Mouse (Mus musculus): ENCODE measurements around the gene H2-Aa.

H2-Aa gene

DNA sequence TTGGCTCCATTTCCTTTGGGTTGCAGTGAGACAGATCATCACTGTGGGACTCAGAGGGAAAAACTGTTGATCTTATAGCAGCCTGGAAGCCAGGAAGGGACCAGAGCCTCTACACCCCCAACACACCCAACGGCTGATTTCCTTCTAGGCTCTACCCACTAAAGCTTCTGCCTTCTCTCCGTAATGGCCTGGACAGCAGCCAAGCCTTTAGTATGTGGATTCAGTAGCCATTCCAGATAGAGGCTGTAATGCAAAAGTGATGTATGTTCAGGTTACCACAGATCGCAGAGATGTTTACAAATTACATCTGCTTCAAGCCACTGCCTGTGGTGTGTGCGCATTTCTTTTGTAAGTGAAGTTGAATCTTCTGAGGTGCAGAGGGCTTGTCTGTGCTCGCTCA is 27.1 kb downstream of the H2-Aa start:
- DNase-seq, result no peak

DNA sequence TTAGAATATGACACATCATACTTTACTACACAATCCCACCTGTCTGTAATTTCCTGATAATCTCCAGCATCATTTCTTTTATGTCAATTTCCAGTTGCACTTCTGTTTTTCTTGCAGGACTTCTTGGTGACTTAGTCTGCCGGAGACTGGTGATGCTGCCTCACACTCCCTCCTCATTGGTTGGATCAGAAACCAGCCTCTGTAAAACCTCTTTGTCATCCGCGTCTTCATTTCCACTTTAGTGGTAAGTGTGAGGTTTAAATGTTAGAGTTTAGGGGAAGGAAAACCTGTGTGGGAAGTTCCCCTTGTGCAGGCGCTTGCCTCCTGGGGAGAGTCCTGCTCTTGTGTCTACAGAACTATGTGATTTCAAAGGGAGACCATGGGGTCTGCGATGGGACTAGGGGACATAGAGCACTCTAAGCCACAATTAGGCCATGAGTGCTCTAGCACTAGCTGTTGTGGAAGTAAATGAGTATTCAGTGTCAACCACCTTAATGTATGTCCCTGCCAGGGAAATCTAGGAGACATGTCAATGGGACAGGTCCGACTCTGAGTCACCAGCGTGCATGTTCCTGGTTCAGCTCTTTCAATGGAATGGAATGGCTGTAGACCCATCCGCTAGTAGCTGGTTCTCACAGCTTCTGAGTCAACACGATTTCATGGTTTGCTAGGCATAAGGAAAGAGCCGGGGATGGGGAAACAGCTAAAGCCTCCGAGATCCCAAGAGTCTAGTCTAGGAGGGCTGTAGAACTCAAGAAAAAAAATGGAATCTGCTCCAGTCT is 29.8 kb downstream of the H2-Aa start, which contains the start of gene H2-Ab1:
Gene H2-Ab1, plus strand, starts transcription at position 96 of the 782 bp plus-strand sequence.
- no peak for DNase-seq

DNA sequence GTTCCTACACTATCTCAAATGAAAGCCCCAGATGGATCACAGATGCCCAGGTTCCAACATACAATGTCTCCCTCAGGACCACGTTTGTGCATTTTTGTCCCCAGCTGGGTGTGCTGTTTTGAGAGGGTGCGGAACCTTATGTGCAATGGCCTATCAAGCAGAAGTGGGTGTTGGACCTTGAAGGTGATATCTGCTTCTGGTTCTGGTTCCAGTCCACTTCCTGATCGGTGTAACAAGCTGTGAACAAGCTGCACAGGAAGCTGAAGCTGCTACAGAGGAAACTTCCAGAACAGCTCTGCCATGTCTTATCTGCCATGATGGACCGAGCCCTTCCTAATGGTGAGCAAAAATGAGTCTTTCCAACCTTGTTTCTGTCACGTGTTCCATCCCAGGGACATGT is 31.1 kb downstream of the H2-Aa start:
- no peak for DNase-seq

DNA sequence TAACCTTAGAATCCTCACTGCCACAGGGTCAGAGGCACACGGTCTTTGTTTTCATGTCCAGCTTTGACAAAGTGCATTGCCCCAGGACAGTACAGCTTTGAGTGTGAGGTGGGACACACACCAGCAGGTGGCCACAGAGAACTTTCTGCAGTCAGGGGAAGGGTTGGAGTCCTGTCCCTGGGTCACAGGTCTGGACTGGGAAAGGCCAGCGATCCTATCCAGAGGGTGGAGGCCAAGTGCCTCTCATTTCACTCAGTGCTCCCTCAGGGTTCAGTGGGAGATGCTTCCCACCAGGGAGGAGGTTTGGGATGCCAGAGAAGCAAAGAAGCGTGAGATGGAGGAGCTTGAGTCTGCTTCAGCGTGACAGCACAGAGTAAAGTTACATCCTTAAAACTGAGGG is 36.0 kb downstream of the H2-Aa start:
- DNase-seq, result no peak

DNA sequence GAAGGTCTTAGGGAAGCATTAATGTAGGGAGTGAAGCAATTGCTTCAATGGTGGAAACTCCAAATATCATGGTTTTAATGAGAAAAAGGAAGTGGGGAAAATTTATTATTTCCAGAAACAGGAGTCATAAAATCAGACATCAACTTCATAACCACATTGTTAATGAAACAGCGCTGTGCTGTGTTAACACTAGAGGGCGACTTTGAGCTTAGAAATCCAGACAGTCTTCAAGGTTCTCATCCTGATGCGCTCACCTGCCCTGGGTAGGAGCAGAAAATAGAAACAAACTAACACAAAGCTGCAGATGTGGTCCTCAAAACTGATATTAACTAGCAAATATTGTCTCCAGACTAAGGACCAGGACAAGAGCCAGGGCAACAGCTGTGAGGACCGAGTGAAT is 37.7 kb downstream of the H2-Aa start:
- DNase-seq, result no peak

DNA sequence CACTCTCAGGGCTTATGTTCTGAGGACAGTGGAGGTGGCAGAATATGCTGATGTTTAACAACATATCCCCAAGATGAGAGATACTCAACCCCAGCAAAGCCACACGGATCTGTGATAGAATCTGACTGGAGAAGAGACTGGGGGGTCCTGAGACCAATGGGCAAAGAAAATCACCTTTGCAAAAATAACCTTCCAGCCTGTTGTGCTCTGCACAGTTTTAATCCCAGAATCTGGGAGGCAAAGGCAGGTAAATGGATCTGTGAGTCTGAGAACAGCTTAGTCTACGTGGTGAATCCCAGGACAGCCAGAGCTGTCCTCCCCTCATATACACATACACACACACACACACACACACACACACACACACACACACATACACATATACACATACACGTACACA is 38.3 kb downstream of the H2-Aa start:
- no peak for DNase-seq

DNA sequence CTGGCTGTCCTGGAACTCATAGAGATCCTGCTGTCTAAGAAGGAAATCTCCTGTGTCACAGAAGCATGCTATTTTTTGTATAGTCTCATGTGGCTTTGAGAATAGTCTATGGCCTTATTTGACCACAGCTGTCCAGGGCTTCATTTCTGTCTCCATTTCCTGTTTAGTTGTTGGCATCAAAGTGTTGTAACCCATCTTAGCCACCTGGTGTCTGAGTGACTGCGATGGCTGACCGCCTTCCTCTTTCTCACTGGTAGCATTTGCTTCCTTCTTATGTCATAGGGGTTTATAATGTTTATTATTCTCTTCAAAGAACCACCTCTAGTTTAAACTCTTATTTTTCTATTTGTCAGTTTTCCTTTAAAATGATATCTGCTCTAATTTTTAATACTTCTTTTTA is 38.9 kb downstream of the H2-Aa start:
- no peak for DNase-seq

DNA sequence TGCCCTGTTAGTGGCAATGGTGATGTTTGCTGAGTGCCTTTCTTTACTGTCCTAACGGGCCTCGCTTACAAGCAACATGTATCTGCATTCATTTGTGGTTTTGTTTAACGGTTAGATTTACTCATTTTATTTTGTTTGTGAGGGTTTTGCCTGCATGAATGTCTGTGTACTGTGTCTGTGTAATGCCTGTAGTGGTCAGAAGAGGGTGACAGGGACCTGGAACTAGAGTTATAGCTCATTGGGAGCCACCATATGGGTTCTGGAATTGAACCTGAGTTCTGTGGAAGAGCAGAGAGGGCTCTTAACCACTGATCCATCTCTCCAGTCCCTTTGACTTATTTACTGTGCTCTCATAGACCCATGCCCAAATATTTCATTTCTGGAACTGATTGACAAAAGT is 40.6 kb downstream of the H2-Aa start:
- DNase-seq, result no peak

DNA sequence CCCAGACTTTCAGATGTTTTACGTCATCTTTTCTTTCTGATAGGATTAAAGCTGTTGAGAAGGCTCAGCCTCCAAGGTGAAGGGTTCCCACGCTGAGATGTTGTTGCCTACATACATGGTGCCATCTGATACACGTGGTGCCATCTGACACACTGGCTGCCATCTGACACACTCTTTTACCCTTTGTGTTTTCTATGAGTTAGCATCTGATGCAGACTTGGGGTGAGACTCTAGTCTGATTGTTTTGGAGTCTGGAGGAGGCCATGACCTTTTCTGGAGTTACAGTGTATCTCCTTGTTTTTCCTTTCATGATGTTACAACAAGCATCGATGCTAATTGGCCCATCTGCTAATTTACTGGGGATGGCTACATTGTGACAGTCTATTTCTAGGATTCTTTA is 43.0 kb downstream of the H2-Aa start:
- no peak for DNase-seq

DNA sequence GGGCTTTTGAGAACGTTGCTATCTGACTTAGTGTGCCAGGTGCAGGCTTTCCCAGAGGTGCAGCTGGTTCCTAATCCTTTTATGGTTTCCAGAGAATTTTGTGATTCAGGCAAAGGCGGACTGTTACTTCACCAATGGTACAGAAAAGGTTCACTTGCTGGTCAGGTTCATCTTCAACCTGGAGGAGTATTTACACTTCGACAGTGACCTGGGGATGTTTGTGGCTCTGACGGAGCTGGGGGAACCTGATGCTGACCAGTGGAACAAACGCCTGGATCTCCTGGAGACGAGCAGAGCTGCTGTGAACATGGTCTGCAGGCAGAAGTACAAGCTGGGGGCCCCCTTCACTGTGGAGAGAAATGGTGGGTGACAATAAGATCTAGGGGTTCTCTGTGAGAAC is 46.7 kb downstream of the H2-Aa start:
- DNase-seq, result no peak

DNA sequence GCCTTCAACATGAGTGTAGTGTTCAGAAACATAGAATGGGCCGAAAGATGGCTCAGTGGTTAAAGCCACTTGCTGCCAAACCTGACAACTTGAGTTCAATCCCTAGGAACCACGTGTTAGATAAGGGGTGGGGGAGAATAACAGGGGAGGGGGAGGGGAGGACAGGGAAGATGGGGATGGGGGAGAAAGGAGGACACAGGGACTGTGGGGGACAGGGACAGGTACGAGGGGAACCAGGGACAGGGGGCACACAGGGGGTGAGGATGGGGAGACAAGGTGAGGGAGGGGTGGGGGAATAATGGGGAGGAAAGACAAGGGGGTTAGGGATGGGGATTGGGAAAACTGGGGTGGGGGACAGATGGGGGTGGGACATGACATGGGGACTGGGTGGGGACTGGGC is 47.3 kb downstream of the H2-Aa start:
- no peak for DNase-seq

DNA sequence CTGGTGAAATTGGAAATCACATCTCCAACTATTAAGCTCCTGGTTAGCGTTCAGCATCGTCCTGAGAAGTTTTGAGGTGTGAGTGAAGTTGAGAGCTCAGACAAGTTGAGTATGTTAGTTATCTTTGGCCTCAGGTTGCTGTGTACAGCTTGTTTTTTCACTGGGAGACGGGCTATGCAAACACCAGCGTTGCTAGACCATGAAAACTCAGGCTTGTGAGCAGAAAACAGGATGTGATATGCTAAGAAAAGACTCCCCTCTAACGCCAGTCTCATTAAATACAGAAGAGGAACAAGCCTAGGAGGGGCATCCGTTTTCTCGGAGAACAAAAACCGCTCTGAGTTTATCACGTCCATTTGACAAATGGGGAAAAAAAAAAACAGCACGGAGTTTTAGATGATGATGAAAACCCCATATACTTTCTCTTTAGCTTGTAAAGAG is 48.0 kb downstream of the H2-Aa start:
- DNase-seq, result no peak

DNA sequence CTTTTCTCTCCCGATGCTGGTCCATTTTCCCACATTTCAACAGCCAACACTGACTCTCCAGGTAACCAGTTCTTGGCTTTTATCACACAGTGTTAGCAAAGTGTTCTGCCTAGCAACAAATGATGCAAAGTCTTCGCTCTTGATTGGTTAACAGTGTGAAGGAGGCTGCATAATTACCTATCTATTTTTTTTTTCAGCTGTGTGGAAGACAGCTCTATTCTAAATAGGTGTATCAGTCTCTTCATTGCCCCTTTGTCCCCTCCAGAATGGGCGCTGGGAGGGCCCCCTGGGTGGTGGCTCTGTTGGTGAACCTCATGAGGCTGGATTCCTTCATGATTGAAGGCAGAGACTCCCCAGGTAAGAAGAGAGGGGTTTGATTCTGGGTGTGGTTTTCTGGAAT is 48.9 kb downstream of the H2-Aa start, which contains the start of gene H2-Ob:
Gene H2-Ob, plus strand, starts transcription at position 198 of the 400 bp plus-strand sequence.
- no peak for DNase-seq

DNA sequence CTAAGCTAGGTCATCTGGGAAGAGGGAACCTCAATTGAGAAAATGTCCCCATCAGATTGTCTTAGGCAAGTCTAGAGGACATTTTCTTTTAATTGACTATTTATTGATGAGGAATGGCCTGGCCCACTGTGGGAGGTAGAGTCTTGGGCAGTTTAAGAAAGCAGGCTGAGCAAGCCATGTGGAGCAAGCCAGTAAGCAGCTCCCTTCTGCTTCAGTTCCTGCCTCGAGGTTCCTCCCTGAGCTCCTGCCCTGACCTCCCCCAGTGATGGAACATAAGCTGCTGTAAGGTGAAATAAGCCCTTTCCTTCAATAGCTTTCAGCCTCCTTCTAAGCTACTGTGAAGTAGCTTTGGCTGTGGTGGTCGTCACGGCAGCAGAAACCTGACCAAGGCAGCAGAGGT is 49.9 kb downstream of the H2-Aa start:
- no peak for DNase-seq

DNA sequence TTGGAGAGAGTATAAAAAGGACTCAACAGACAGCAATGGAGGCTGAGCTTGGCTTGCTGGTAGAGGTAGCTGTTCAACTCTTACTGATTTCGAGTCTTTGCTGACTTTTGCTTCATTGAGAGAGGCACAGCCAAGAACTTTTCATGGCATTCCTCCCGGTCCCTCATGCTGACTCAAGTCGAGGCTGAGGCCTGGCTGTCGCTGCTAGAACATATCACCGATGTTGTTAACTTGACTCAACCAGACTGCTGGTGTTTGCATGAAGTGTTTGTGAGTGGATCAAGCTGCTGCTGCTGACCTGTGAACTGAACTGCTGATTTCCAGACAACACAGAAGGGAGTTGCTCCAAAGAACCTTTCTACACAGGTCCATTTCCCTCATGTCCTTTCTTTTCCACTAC is 50.9 kb downstream of the H2-Aa start:
- DNase-seq, result no peak

DNA sequence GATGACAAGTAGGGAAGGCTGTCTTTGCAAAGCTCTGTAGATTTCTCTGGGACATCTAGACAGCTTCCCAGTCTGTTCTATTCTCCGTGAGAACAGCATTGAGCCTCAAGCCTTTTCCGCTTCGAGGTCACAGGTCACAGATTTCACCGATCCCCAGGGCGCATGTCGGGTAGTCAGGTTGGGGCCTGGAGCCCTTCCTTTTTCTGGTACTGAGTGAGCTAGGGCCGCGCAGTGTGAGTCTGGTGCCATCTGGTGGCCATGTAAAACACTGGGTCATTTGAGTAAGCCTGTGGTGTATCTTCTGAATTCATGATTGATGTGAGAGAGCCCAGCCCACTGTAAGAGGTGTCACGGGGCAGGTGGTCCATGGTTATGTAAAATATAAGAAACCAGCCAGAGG is 52.7 kb downstream of the H2-Aa start:
- DNase-seq, result peak; percentile 23
